Mouse (Mus musculus): ENCODE data around the gene Marcksl1. TPM values are rescaled to one million over a fixed set of nuclear protein-coding genes. Genes with fewer than 3 reads are reported as not detected.

Gene Marcksl1
- polyA plus RNA-seq, 1 experiment from 2014 or later = 544 TPM

DNA sequence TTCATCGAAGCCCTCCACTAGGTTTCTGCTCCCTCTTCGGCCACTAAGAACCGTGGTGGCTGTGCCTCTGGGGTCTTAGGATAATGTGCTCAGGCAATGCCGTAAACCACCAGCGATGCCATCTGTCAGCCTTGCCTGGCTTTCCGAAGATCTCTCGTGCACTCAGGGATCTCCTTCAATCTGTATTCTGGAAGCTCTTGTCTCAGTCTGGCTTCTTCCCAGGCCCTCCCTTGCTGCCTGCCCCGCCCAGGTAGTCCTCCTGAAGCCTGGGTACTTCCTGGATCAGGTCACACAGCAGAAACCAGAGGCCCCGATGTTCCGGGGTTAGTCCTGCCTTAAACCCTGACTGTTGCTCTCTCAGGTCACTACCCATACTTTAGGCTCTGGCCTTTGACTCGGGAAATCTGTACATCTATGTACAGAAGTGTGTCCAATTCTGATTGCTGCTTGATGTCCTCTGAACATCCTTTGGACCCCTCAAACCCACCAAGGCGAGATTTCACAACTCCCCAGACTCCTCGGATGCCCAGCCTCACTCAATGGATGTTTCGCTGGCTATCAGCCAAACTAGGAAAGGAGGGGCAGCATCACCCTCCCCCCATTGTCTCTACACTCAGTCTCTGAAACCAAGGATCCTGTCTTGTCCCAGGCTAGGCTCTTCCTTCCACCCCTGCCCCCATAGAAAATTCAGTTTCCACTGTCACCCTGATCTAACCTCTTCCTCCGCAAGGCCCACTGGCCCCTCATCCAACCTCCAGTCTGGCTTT lies 4.4 kb upstream of the Marcksl1 start:
- Histone ChIP-seq H3K9me3 (ENCODE audit: control insufficient read depth, low read length) (no peaks in the 10 kb centered on the region), H3K36me3 (ENCODE audit: control insufficient read depth, insufficient read depth, low read length) (no peaks in the 10 kb centered on the region), H3K27me3 (ENCODE audit: control insufficient read depth, insufficient read depth, low read depth, low read length) (no peaks in the 10 kb centered on the region), H3K9ac (ENCODE audit: low read length) (no peak overlapping the region), H3K4me3 (ENCODE audit: low read length) (no peak overlapping the region), H3K4me2 (ENCODE audit: low read depth, low read length) (no peak overlapping the region), H3K4me1 (replicated peaks; ENCODE audit: control insufficient read depth, insufficient read depth, low read length) (peaks cover 15% of the 10 kb centered on the region), H3K27ac (ENCODE audit: low read length) (no peak overlapping the region)
- no peak for ATAC-seq (ENCODE audit: low read depth)
- WGBS = 59% methylated on average over 15 of the region's 15 CpGs

DNA sequence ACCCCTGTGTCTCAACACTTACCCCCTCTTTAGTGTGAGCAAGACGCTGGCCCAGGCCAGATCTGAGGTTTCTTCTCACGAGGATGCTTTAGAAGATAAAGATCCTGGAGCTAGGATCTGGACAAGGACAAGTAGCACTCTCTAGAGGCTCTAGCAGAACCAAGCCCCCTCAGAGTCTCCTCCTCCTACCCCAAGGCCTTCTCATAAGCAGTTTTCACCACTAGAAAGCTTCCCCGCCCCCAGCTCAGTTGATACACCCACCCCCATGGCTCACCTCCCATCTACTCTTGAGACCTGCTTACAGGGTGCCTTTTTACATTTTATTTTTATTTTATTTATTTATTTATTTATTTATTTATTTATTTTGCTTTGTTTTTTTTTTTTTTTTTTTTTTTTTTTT lies 3.7 kb upstream of the Marcksl1 start:
- no peaks in the 10 kb centered on the region for H3K36me3 ChIP-seq (ENCODE audit: control insufficient read depth, insufficient read depth, low read length)
- peaks cover 15% of the 10 kb centered on the region for H3K4me1 ChIP-seq (replicated peaks; ENCODE audit: control insufficient read depth, insufficient read depth, low read length)
- H3K9ac ChIP-seq (ENCODE audit: low read length) = no peak overlapping the region
- H3K9me3 ChIP-seq (ENCODE audit: control insufficient read depth, low read length) = no peaks in the 10 kb centered on the region
- ATAC-seq (ENCODE audit: low read depth) = no peak
- 46% methylated on average over 3 of the region's 3 CpGs for WGBS
- H3K4me2 ChIP-seq (ENCODE audit: low read depth, low read length) = no peak overlapping the region
- no peaks in the 10 kb centered on the region for H3K27me3 ChIP-seq (ENCODE audit: control insufficient read depth, insufficient read depth, low read depth, low read length)
- H3K27ac ChIP-seq (ENCODE audit: low read length) = no peak overlapping the region
- H3K4me3 ChIP-seq (ENCODE audit: low read length) = no peak overlapping the region

DNA sequence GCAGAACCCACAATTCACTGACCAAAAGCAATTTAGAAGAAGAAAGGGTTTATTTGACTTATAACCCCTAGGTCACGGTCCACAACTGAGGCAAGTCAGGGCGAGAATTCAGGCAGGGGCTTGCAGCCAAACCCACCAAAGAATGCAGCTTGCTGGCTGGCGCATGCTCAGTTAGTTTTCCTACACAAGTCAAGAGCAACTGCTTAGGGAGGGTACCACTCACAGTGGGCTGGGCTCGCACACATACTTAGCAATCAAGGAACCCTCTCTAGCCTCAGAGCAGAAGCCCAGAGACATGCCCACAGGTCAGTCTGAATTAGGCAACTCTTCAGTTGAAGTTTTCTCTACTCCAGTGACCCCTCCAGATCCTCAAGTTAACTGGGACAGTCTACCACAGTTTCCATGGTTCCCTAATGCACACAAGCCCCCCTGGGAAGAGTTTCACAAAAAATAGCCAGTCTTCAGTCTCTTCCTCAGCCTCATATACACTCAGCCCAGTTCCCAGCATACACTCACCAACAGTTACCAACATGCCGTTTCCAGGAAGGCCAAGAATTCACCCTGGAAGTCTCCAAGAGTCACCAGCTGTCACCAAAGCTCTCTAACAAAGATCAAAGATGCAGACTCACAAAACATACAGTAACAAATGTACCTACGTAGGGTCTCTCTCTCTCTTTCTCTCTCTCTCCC lies 2.5 kb upstream of the Marcksl1 start:
- ATAC-seq (ENCODE audit: low read depth) = no peak
- Histone ChIP-seq H3K27ac (ENCODE audit: low read length) (0 out of 2 replicates have a peak overlapping the region, but pooled peaks have one; percentile 29), H3K4me2 (ENCODE audit: low read depth, low read length) (no peak overlapping the region), H3K4me1 (replicated peaks; ENCODE audit: control insufficient read depth, insufficient read depth, low read length) (peaks cover 23% of the 10 kb centered on the region), H3K36me3 (ENCODE audit: control insufficient read depth, insufficient read depth, low read length) (no peaks in the 10 kb centered on the region), H3K27me3 (ENCODE audit: control insufficient read depth, insufficient read depth, low read depth, low read length) (no peaks in the 10 kb centered on the region), H3K4me3 (ENCODE audit: low read length) (no peak overlapping the region), H3K9ac (ENCODE audit: low read length) (no peak overlapping the region), H3K9me3 (ENCODE audit: control insufficient read depth, low read length) (no peaks in the 10 kb centered on the region)
- WGBS = 43% methylated on average over 6 of the region's 6 CpGs

DNA sequence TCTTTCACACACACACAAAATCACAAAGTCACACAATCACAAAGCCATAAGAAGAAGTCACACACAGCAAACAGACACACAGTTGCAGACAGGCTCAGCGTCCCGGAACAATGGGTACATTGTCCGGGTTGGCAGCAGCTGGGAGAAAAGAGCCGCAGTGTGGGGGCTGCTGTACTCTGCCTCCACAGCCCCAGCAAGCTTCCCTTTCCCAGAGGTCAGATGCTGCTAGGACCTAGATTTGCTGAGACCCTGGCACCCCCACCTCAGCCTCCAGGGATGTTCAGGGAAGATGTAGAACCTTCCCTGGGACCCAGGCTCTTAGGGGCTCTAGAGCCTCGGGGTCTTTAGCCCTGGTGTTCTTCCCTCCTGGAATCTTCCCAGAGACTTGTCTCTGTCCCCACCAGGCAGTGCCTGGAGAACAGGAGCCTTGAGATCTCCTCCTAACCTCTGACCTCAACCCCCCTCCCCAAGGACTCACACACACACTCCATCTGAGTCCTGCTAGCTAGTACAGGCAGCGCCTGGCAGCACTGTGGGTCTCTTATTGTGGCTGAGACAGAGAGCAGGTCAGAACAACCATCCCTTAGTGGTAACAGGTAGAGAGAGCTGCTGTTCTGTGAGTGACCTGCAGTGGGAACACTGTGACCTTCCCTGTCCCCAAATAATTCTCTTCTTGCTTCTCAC lies 1.8 kb upstream of the Marcksl1 start:
- Histone ChIP-seq H3K27me3 (ENCODE audit: control insufficient read depth, insufficient read depth, low read depth, low read length) (no peaks in the 10 kb centered on the region), H3K9ac (ENCODE audit: low read length) (no peak overlapping the region), H3K4me1 (replicated peaks; ENCODE audit: control insufficient read depth, insufficient read depth, low read length) (peaks cover 26% of the 10 kb centered on the region), H3K27ac (ENCODE audit: low read length) (0 out of 2 replicates have a peak overlapping the region, but pooled peaks have one; percentile 29), H3K4me2 (ENCODE audit: low read depth, low read length) (no peak overlapping the region), H3K36me3 (ENCODE audit: control insufficient read depth, insufficient read depth, low read length) (peaks cover 1% of the 10 kb centered on the region), H3K9me3 (ENCODE audit: control insufficient read depth, low read length) (no peaks in the 10 kb centered on the region), H3K4me3 (ENCODE audit: low read length) (no peak overlapping the region)
- no peak for ATAC-seq (ENCODE audit: low read depth)
- WGBS = 45% methylated on average over 6 of the region's 6 CpGs

DNA sequence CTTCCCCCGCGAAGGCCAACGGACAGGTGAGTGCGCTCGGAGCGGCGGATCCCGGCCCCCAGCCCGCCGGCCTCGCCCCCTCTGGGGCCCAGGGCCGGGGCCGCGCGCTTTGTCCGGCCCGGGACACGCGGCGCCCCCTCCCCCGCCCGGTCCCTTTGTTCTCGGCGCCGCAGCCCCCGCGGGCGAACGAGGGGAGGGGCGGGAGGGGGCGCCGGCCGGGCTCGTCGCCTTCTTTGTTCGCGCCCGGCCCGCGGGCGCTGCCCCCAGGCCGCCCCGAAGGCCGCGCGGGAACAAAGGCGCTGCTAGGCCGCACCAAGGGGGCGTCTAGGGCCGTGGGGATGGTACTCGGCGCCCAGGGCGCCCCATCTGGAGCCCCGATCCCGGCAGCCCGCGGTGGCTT lies 510 bp downstream of the Marcksl1 start:
- WGBS = 0% methylated on average over 35 of the region's 57 CpGs

DNA sequence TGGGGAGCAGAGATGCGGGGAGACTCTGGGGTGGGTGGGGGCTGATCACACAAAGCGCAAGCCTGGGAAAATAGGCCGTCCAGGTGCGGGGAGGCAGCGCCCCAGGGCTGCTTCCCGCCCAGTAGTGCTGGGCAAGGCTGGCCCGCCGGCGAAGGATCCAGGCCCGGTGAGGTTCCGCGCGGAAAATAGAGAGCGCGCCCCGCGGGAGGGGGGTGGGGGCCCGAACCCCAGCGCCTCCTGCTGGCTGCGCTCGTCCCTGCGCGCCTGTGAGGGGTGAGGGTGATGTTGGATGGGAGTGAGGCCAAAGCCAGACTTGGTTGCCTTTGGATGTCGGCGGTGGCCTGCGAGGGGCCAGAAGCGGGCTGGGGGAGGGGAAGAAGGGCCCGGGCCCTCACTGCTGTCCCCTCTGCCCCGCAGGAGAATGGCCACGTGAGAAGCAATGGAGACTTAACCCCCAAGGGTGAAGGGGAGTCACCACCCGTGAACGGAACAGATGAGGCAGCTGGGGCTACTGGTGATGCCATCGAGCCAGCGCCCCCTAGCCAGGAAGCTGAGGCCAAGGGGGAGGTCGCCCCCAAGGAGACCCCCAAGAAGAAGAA lies 1.0 kb downstream of the Marcksl1 start:
- Histone ChIP-seq H3K4me1 (replicated peaks; ENCODE audit: control insufficient read depth, insufficient read depth, low read length) (peaks cover 26% of the 10 kb centered on the region), H3K27ac (ENCODE audit: low read length) (peak overlapping the region; percentile 94)
- WGBS = 0% methylated on average over 32 of the region's 35 CpGs

More for the DNA sequence above, 510 bp downstream of the Marcksl1 start:
- peak overlapping the region; percentile 77 for H3K4me2 ChIP-seq (ENCODE audit: low read depth, low read length)
- no peaks in the 10 kb centered on the region for H3K9me3 ChIP-seq (ENCODE audit: control insufficient read depth, low read length)
- peak overlapping the region; percentile 94 for H3K27ac ChIP-seq (ENCODE audit: low read length)
- H3K4me3 ChIP-seq (ENCODE audit: low read length) = peak overlapping the region; percentile 96
- no peaks in the 10 kb centered on the region for H3K27me3 ChIP-seq (ENCODE audit: control insufficient read depth, insufficient read depth, low read depth, low read length)
- H3K9ac ChIP-seq (ENCODE audit: low read length) = peak overlapping the region; percentile 99
- peaks cover 30% of the 10 kb centered on the region for H3K4me1 ChIP-seq (replicated peaks; ENCODE audit: control insufficient read depth, insufficient read depth, low read length)
- ATAC-seq (ENCODE audit: low read depth) = peak; percentile 52
- H3K36me3 ChIP-seq (ENCODE audit: control insufficient read depth, insufficient read depth, low read length) = peaks cover 13% of the 10 kb centered on the region

DNA sequence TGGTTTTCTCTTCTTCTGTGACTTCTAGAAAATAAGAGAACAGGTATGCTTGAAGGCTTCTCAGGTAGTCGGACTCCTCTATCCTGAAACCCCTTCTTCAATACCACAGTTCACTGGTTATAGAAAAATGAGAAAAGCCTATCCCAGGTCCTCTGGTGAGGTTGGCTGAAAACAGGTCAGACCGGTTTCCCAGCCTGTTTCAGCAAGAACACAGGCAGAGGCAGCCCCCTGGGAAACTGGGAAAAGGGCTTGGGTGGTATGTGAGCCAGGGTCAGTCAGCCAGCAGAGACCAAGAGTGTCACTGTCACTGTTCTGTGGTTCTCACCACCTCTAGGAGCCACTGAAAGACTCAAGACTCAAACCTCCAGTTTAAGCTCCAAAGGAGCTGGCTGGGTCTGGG lies 3.5 kb downstream of the Marcksl1 start:
- no peak overlapping the region for H3K4me2 ChIP-seq (ENCODE audit: low read depth, low read length)
- peaks cover 17% of the 10 kb centered on the region for H3K4me1 ChIP-seq (replicated peaks; ENCODE audit: control insufficient read depth, insufficient read depth, low read length)
- 0 out of 2 replicates have a peak overlapping the region, but pooled peaks have one; percentile 5 for H3K4me3 ChIP-seq (ENCODE audit: low read length)
- no peaks in the 10 kb centered on the region for H3K27me3 ChIP-seq (ENCODE audit: control insufficient read depth, insufficient read depth, low read depth, low read length)
- no peaks in the 10 kb centered on the region for H3K9me3 ChIP-seq (ENCODE audit: control insufficient read depth, low read length)
- no peak overlapping the region for H3K9ac ChIP-seq (ENCODE audit: low read length)
- WGBS = 34% methylated on average over 2 of the region's 2 CpGs
- 0 out of 2 replicates have a peak, but pooled peaks have one; percentile 15 for ATAC-seq (ENCODE audit: low read depth)
- peaks cover 28% of the 10 kb centered on the region for H3K36me3 ChIP-seq (ENCODE audit: control insufficient read depth, insufficient read depth, low read length)
- peak overlapping the region; percentile 86 for H3K27ac ChIP-seq (ENCODE audit: low read length)

More for the DNA sequence above, 1.0 kb downstream of the Marcksl1 start:
- Histone ChIP-seq H3K9me3 (ENCODE audit: control insufficient read depth, low read length) (no peaks in the 10 kb centered on the region), H3K36me3 (ENCODE audit: control insufficient read depth, insufficient read depth, low read length) (peaks cover 14% of the 10 kb centered on the region), H3K4me3 (ENCODE audit: low read length) (peak overlapping the region; percentile 96), H3K27me3 (ENCODE audit: control insufficient read depth, insufficient read depth, low read depth, low read length) (no peaks in the 10 kb centered on the region), H3K9ac (ENCODE audit: low read length) (peak overlapping the region; percentile 99), H3K4me2 (ENCODE audit: low read depth, low read length) (peak overlapping the region; percentile 77)
- peak; percentile 66 for ATAC-seq (ENCODE audit: low read depth)

DNA sequence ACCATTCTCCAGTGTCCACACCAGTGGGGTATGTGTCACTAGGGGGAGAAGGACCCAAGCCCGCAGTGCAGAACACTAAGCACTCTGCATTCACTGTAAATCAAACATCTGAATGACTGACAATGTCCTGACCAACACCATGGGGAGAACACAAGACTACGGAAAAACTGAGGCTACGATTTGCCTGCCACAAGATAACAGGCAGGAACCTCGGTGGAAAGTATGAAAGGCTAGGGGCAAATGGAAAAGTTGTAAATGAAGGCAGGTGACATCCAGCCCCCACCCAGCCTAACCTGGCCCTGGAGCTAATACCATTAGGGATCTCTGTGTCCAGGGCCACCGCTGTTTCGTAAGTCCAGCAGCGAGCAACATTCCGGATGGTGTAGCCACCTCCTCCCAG lies 5.1 kb downstream of the Marcksl1 start:
- H3K9ac ChIP-seq (ENCODE audit: low read length) = no peak overlapping the region
- H3K4me2 ChIP-seq (ENCODE audit: low read depth, low read length) = no peak overlapping the region
- H3K36me3 ChIP-seq (ENCODE audit: control insufficient read depth, insufficient read depth, low read length) = peaks cover 42% of the 10 kb centered on the region
- no peaks in the 10 kb centered on the region for H3K9me3 ChIP-seq (ENCODE audit: control insufficient read depth, low read length)
- H3K4me1 ChIP-seq (replicated peaks; ENCODE audit: control insufficient read depth, insufficient read depth, low read length) = peaks cover 17% of the 10 kb centered on the region
- H3K4me3 ChIP-seq (ENCODE audit: low read length) = no peak overlapping the region
- no peak for ATAC-seq (ENCODE audit: low read depth)
- H3K27me3 ChIP-seq (ENCODE audit: control insufficient read depth, insufficient read depth, low read depth, low read length) = no peaks in the 10 kb centered on the region
- WGBS = 84% methylated on average over 8 of the region's 8 CpGs
- no peak overlapping the region for H3K27ac ChIP-seq (ENCODE audit: low read length)

DNA sequence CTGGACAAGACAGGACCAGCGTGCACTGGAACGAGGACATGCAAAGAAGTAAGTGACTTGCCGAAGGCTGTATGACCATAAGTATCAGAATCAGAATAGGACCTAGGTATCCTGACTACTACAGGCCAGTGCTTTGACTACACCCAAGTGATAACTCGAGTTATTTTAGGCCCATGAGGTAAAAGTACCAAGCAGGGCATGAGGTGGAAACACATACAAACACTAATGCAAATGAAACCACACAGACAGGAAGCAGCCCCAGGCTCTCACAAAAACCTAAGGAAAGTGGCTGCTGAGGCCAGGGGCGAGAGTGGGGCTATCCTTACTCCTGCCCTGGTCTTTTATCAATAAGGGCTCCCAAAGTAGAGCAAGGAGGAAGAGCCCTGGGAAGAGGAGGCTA lies 12.0 kb downstream of the Marcksl1 start:
- no peaks in the 10 kb centered on the region for H3K4me1 ChIP-seq (replicated peaks; ENCODE audit: control insufficient read depth, insufficient read depth, low read length)
- H3K9ac ChIP-seq (ENCODE audit: low read length) = no peak overlapping the region
- H3K27me3 ChIP-seq (ENCODE audit: control insufficient read depth, insufficient read depth, low read depth, low read length) = no peaks in the 10 kb centered on the region
- peaks cover 60% of the 10 kb centered on the region for H3K36me3 ChIP-seq (ENCODE audit: control insufficient read depth, insufficient read depth, low read length)
- WGBS = 89% methylated on average over 5 of the region's 5 CpGs
- no peak overlapping the region for H3K4me3 ChIP-seq (ENCODE audit: low read length)
- no peaks in the 10 kb centered on the region for H3K9me3 ChIP-seq (ENCODE audit: control insufficient read depth, low read length)
- no peak overlapping the region for H3K27ac ChIP-seq (ENCODE audit: low read length)
- no peak for ATAC-seq (ENCODE audit: low read depth)
- H3K4me2 ChIP-seq (ENCODE audit: low read depth, low read length) = no peak overlapping the region
